Mouse (Mus musculus) layer of hippocampus, postnatal 36 days (tissue): ENCODE data around the gene Itpr1. TPM values are rescaled to one million over a fixed set of nuclear protein-coding genes. Genes with fewer than 3 reads are reported as not detected.
A peak's percentile ranks its signal among the peaks of the same experiment; 100 is the strongest.

ENCODE experiments used
- DNase-seq, 2 experiments: peaks; one replicate each; pipeline ENCODE4 v3.0.0; 2022
- total RNA-seq, 2 experiments: library from RNA; stranded (reverse); gene quantifications; 2 replicates each; pipeline ENCODE4 v1.2.3; 2021

The Itpr1 gene
- total RNA-seq, 2 experiments from 2014 or later = 290 to 296 TPM

DNA sequence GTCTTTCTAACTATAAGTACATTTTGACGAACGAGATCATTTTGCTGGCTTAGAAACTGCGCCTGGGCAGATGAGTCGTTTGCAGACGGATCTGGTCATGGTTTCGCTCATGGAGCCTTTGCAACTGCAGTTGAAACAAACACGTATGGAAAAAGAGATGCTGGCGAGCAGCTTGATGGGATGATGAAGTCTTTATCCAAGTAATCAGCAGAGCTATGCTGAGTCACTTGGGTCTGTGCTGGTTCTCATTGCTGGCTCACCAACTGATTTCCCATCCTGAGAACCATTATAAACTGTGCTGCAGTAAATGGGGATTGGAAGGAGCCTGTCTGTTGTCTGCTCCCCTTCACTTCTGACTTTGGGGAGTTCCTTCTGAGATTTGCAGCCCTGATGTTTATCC, 31.7 kb downstream of the Itpr1 start:
- DNase-seq = no peak

DNA sequence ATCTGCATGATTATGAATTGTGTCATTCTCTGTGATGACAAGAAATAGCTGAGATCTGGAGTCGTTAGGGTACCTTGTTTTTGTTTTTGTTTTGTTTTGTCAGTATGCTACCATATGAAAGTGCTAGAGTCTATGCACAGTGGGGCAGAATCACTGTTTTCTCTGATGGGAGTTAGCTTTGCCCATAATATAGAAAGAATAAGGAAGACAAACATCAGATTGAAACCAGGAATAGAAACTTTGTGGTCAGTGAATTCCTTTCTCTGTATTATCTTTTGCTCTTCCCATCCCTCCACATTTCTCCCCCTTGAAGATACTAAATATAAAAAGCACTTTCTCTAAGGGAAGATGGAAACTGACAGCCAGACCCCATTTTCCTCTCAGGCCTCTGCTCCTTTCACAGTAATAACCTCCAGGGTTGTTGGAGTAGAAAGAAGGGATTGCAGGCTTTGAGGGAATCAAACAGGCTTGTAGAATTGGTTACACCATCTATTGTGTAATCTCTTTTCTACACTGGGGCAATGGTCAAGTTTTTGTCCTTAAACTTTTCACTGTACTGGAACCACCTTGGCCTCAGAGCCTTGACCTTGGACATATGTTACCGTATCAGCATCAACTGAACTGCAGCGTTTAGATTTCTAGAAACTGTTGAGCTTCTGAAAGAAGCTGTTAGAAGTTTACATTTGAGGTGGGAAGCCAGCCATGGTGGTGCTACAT, 33.6 kb downstream of the Itpr1 start:
- DNase-seq = no peak

DNA sequence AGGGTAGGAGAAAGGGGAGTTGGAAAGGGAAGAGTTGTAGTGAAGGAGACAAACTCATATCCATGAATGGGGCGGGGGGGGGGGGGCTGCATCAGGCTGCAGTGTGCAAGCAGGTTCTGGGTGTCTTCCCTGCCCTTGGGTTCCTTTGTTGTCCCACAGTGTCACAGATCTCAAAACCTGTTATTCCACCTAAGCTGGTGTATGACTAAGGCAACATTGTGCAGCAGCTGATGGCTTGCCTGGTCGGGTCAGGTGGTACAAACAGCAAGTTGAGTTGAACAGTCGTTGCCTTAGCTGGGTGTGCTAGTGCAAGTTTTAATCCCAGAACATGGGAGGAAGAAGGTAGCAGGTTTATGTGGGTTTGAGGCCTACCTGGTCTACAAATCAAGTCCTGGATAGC, 34.3 kb downstream of the Itpr1 start:
- no peak for DNase-seq

DNA sequence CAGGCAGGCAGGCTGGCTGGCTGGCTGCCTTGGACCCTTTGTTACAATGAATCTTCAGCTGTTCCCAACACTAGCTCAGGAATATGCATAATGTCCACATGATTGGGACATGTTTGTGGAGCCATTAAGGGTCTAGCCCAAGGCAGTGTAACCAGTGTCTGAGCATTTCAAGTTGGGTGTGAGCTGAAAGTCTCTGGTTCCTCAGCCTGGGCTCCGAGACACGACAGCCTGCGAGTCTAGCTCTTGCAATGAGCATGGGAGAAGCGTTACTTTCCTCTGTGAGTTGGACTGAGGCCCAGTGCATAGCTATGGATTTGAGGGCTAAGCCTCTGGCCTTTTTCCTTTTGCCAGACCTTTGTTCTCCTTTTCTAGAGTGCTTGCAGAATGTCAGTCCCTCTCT, 35.6 kb downstream of the Itpr1 start:
- DNase-seq = no peak

DNA sequence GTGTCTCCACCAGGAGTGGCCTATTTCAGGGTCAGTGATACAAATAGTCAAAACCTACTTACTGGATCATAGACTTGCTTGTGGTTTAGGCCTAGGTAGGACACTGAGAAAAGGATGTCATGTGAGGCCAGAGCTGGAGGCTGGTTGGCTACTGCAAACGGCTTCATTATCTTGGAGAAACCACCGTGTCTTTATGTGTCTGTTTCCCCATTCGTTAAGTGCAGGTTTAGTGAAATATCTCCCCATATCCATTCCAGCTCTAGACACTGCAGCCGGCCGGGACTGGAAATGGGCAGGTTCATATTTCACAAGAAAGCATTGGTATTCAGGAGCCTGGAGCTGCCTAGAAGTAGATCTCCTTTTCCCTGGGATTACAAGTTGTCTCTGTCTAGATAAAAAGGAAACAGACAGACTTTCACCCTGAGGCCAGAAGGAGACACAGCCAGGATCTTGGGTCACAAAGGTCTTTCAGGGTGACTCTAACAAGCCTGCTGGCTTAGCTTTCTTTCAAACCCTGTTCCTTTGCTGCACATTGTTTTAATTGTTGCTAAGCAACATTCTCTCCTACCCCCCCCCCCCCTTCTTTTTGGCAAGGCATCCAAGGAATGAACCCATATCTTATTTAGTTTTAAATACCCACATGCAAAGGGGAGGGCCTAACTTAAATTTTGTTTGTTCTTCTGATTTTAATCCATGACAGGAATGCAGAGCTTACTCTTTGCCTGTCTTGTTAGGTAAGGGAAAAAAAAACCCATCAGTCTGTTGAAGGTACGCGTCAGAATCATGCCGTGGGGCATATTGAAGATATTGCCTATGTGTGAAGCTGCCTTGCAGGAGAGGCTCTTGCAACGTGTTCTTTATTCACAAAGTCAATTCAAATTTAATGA, 36.4 kb downstream of the Itpr1 start:
- no peak for DNase-seq

DNA sequence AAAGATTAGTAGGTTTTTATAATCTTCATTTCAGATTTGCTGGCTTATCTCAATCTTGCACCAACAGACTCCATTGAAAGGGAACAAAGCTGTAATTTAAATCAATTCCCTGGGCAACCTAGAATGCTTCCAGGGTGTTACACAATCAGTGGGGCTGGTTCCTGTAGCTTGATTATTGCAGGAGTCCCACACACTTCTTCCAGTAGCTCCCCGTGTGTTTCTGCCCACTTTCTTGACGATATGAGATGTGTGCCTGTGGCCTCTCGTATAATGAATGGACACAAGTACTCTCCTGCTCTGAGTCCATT, 37.0 kb downstream of the Itpr1 start:
- DNase-seq = no peak

DNA sequence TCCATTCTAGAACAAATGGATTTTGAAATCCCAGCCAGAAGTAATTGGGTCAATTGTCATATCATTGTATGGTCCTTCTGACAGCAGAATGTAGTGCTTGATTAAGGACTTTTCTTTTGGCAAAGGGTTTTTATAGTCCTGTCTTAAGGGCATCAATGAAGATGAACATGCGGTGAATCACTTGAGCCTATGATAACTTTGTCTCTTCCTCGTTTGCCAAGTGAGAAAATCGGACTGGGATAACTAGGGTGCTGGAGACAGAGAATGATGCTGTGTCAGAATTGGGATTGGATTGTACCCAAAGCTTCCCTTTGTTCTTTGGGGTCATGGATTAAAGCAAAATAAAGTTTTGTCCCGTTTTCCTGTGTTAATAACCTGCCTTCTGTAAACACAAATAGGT, 37.5 kb downstream of the Itpr1 start:
- no peak for DNase-seq

DNA sequence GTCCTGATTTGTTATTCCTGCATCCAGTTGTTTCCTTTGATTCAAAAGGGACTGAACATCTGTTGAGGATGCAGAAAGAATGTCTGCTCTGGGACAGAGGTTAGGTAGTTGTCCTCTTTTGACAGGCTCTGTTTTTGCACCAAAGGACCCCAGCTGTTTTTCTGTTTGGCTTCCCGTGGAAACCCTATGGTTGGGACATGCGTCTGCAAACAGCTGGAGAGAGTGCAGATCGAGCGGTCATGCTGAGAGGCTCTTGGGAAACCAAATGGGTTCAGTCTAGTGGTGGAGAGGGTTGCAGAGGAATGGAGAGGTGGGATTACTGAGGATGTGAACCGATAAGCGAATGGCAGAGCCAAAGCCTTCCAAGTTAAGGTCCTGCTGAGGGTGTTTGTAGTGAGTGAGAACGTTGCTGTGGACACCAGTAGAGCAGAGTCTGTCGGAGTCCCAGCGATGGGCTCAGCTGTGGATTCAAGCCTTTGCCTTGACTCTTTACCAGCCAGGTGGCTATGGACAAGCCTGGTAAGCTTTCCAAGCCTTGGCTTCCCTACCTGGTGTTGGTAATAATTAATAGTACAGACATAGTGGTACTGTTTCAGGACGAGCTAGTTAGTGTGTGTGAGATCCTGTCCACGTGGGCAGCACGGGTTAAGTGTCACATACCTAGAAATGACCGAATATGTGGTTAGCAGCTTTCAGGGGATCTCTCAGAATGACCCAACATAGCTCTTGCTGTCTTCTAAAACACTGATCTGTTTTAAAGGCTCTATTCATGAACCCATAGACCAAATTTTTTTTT, 39.9 kb downstream of the Itpr1 start:
- DNase-seq = no peak

DNA sequence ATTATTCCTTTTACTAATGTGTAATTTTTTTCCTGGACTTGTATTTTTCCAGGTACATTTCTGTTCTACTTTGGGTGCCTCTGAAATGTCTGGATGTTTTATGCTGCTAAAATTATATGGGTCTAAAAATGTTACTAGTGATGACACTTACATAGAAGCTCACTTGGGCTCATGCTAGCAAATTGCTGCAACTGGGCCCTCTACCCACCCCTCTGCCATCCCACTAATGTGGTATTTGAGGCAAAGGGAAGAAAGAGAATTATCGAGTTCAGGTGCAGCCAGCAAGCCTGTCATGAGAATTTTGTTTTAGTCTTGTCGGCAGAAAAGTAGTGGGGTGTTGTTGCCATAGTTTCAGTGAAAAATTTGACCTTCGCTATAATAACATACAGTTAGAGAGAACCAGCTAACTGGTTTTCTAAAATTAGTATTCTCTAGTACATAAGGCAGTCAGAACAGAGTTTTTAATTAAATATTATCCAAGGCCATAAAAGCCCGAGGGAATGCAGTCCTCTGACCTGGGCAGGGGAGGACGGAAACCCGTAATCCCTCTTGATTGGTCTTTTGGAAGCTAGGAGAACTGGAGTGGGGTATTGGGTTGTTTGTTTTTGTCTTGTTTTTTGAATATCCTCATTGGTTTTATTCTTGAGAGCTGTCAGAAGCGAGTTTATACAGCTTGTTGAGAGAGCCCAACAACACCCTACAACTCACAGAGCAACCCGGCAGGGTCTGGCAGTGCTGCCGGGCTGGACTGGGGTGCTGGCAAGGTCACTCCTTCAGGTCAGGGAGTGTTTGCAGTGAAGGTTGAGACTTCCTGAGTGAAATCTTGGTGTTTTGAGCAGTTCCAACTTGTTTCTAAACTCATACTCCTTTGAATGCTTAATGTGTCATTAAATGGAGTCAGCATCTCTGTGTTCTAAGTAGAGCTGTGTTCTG, 41.5 kb downstream of the Itpr1 start:
- DNase-seq = no peak

DNA sequence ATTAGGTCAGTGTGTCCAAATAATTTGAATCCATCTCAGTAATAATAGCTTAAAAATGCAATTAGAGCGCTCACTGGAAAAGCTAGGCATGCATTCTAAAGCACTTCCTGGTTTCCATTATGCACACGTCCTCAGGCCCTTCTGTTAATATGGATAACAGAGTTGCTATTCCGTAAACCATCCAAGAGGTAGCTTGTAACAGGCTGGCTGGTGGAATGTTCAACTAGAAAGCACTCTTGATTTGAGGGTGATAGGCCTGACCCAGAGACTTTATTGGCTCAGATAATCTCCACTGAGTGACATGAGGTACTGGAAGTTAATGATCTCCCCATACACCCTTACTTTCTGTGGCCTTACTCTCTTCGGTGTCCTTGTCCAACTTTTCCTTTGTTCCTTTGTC, 43.0 kb downstream of the Itpr1 start:
- no peak for DNase-seq

DNA sequence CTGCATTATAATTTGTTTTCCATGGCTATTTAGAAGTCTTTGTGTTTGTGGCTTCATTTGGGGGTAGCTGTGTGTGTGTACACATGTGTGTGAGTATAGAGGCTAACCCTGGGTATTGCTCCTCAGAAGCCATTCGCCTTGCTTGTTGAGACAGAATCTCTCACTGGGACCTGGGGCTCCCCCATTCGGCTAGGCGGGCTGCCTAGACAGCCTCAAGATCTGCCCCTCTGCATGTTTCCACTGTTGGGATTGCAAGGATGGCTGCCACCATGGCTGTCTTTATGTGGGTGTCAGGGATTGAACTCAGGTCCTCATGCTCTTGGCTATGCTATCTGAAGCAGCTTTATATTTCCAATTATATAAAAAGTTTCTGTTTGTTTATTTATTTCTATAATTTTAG, 44.3 kb downstream of the Itpr1 start:
- no peak for DNase-seq

DNA sequence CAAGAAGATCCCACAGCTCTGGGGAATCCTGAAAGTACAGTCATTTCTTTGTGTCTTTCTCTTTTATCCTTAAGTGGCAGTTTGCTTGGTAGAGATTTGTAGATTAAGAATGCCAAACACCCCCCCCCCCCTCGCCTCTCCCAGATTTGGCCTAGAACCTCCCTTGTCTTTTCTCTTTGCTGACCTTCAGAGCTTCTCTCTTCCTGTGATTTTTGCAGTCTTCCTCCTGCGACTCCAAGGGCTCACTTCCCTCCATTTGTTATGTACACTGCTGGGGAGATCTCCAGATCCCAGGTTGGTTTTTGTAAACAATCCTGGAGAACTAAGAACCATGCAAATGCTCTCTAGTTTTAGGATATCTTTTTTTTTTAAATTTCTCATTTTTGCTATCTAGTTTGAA, 45.7 kb downstream of the Itpr1 start:
- no peak for DNase-seq

DNA sequence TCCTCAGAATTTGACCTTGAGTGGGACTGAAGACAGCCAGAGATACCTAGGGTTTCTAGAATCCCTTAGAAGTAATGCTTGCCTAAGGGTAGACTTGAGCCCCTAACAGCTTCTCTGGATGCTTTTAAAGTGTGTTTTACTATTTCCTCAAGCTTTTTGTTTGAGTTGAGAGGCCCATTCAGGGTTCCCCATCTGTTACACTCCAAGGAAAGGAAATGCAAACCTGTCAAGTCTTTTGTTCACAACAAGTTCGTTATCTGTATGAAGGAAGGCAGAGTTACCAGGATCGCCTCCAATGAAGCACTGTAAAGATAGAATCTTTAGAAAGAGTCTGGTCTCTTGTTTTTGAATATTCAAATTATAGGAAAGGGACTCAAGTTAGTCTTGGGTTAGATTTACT, 46.8 kb downstream of the Itpr1 start:
- no peak for DNase-seq

DNA sequence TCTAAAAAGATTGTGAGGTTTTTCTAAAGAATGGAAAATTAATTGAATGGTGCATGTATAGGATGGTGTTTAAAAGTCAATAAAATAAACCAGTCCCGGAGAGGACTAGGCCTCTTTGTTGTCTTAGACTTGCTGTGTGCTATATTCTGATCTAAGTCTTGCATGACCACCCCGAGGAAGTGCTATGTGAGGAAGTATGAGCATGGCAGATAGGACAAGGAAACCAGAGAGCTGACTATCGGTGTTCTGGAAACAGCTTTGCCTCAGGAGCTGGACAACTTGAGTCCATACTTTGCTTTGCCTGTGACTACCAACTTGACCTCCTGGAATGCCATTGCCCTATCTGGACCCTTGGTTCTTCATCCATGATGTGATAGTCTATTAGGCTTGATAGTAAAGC, 48.6 kb downstream of the Itpr1 start:
- DNase-seq = no peak

DNA sequence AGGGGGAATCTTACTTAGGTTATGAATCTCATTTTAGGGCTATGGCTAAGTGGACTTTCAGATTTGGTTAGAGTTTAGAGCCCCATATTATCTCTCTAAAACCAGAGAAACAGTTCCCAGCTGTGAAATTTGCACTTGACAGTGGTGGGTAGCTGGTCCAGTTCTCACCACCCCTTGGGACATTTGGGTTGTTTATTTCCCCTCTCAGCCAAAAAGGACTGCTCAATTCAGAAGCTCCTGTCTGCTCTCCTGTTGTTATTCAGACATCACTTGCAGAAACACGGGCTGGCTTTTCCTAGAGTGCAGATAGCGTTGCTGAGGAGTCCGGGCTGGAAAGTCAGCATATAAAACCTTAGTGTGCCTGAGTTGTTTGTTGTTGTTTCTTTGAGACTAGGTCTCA, 51.3 kb downstream of the Itpr1 start:
- DNase-seq = no peak

DNA sequence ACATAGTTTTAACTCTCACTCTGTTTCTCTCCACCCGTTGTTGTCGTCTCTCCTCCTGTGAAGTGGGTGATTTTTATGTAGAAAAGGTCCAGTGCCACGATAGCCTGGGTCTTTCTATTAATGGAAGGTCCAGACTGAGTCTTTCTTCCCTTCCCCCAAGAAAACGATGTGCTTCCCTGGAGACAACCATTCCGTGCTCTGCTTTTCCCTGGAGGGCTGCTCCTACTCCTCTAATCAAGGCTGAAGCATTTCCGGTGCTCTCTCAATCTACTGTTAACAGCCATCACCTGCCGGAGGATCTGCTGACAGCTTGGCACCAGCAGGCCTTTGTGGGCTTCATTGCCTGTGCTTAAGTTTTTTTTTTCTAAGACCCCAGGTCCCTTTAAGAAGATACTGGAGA, 60.6 kb downstream of the Itpr1 start:
- no peak for DNase-seq

DNA sequence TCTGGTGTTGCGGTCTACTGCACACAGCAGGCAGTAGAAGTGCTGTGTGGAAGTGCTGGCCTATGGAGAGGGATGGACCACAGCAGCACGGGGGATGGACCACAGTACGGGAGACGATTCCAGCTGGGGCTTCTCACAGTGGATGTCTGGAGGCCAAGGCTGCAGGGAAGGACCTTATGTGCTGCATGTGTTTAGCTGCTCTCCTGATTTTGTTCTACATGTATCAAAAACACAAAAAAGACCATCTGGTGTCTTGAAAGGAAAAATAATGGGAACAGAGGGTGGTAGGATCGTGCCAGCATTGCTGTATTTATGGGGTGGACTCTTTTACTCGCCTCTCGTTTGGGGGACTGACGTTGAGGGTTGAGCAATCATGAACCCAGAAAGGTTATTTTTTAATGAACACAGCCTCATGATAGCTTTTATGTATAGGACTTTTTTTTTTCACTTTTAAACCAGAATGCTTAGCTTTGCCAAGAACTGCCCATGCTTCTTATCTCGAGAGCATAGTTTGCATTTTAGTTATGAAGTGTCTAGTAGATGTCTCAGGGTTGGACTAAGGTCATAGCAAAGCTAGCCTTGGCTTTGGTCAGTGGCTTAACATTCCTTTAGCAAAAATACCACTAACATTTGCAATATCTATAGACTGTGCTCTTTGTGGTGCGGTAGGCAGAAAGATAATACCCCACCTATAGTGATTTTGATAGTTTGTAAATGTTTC, 61.6 kb downstream of the Itpr1 start:
- peak in 1 of 2 experiments; percentile 15 for DNase-seq

DNA sequence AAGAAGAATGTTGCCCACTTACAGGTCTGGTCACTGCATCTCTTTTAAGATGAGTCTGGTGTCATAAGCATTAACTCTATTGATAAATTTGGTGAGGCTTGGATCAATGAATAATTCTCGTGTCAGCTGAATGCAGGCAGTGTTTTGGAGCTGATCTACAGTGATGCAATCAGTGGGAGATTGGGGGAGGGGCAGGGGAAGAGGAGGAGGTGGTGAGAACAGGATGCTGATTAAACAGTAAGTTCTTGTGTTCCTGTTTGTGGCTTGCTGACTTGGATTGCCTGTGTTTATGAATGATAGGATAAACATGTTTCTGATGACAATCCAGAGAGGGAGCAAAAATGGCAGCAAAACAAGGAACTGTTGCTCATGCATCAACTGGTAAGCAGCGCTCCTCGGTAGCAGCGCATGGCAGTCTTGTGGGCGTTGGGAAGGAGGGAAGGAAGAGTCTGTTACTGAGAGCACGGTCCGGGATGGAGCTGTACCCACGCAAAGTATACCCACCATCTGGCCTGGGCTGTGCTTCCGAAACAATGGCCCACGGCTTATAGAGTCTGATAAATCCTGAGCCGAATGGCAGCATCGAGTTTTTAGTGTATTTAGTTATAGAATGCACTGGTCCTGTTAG, 64.1 kb downstream of the Itpr1 start:
- peak; percentile 80 to 81 for DNase-seq

DNA sequence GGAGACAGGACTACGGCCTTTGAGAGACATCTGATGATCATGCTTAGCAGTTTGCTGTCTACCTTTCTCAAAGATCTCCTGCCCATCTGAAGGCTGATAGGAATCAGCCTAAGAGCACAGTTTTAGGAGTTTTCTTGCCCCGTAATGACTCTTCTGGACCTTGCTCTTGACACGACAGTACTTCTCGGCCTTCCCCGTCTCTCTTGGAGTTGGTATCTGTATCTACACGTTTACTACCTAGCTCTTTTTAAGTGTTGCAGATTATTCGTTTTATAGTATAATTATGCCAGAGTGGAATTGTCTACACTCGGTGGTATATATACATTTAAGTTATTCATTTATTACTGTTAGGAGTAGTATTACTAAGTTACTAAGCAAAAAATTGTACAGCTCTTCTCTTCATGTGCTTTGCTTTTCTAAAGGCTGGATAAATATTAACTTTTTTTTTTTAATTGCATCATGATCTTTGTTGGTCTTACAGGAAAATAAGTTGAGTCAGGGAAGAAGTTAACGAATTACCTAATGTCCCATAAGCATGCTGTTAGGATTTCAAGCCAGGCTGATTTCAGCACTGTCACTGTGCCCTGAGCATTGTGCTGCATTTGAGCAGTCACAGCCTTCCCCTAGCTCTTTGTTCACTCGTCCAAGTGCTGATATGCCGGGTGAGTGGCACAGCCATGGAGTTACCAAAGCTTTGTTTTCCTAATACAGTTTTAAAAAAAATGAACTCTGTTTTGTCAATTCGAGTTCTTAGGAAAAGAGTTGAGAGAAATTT, 64.9 kb downstream of the Itpr1 start:
- DNase-seq = no peak
